Mouse (Mus musculus) adrenal gland, adult 18-20 months (tissue): ENCODE data around the gene Trim11. TPM values are rescaled to one million over a fixed set of nuclear protein-coding genes. Genes with fewer than 3 reads are reported as not detected.

Experiments used
- DNase-seq, 2 experiments: peaks; one replicate each; pipeline ENCODE4 v3.0.0; 2021 to 2022; ENCODE audit warnings: low spot score in 2 of 2
- microRNA-seq, 2 experiments: library from miRNA; unstranded; fragments of <30 nt; microRNA quantifications; one replicate each; pipeline ENCODE4 v1.2.0; 2021; ENCODE audit warnings: borderline number of aligned reads in 2 of 2
- total RNA-seq, 2 experiments: library from RNA; stranded (reverse); gene quantifications; 1 replicate in 1 of 2; 2 replicates in 1 of 2; pipeline ENCODE4 v1.2.3; 2021

Gene Trim11
- total RNA-seq, 2 experiments from 2014 or later = 22.0 to 27.1 TPM

DNA sequence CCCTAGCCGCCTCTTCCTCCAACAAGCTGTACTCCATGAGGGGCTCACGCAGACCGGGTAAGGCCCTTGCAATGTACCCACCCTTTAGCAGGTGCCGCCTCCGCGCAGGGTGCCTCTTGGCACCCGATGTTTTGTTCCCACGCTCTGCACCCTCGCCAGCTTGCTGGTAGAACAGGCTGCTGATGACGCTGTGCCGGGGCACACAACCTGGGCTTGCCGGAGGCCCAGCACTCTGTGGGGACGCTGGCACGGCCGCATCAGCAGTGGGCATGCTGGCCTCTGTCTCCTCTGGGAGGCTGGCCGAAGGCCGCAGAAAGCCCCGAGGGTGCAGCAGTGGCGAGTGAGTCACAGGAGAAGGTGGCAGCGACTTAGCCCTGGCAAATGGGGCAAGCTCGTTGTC lies 22.7 kb downstream of the Trim11 start:
- DNase-seq = no peak

DNA sequence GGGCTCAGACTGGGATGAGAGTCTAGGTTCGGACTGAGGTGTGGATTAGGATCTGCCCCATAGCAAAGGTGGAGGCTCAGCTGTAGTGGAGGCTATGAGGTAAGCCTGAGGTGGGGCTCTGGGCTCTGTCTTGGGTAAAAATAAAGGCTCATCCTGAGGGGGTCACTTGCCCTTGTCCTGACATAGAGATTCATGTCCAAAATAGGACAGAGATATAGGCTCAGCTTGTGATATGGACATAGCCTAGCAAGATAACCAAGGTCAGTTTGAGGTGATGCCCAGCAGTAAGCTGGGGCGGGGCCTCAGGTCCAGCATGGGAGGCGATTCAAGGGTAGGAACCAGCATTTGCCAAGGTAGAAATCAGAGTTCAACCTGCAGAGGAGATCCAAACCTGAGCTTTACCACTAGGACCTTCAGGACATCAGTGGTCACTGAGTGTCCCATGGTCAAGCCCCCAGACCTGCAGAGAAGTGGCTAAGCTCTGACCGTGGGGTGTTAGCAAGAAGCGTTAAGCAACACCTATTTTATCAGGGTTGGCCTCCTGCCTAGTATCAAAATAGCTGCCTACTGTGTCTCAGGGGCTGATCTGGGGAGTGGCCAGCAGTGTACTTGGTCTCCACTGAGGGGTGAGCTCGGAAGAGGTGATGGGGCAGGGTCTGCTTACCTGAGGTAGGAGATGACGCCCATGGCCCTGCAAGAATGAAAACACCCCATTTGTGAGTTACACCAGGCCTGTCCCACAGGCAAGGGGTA lies 24.6 kb downstream of the Trim11 start:
- DNase-seq = no peak

DNA sequence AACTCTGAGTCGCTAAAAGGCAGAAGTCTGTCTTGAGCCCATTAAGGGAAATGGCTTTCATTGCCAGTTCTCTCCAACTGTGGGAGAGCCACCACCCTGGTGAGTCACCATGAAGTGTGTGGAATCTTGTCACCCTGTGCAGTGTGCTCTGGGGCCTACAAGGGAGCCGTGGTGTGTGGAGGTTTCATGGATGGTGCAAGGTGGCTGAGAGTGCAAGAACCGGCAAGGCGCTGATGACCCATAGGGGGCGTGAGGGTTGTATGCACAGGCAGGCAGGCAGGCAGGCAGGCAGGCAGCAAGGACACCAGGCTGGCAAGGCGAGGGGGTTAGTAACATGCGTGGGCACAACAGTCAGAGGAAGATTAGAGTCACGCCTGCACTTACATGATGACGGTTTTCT lies 37.2 kb downstream of the Trim11 start:
- DNase-seq = peak; percentile 57

DNA sequence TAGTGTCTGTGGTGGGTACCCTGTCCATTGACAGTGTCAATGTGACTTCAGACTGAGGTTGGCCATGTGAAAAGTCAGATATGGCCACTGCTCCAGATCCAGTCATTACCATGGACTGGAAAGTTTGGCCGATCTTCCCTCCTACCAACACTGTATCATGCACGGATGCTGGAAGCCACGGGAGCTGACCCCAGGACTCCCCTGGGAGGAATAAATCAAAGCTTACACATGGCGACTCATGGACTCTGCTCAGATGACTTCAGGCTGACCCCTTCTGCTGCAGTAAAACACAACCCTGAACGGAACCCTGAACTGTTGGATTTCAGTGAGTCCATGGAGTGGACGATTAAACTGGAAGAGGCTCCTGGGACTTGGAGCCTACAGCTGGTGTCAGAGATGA lies 48.5 kb downstream of the Trim11 start:
- DNase-seq = no peak

DNA sequence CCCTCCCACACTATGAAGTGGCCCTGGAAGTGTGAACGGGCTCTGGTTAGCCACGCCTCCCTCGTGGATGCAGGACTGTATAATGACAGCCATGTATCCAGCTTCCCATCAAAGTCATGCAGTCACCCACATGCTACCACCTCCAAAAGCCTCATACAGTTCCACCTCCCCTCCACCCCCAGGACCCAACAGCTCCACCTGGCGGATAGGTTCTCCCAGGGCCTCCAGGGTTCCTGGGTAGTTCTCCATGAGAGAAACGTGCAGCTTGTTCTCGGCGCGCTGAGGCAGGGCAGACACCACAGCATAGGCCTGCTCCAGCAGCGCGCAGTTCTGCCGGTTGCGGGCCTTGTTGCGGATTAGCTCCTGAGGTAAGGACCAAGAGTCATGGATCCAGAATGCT lies 51.1 kb downstream of the Trim11 start:
- DNase-seq = no peak

Small RNAs within 50 kb of the gene (microRNA-seq; reads per million reads assigned to microRNA genes)
- 0 reads per million in 2 experiments for gene Gm44313

Other genes with a start within 250 kb of the Trim11 start
- not detected for gene Olfr317, start 238.9 kb upstream of the Trim11 start, total RNA-seq
- not detected for gene Olfr316, start 225.4 kb upstream of the Trim11 start, total RNA-seq
- not detected for gene Olfr315, start 204.9 kb upstream of the Trim11 start, total RNA-seq
- gene Olfr314, start 195.1 kb upstream of the Trim11 start, total RNA-seq = not detected
- 1 to 10 TPM; 2.6 to 3.1 TPM for gene Fam183b, start 176.1 kb upstream of the Trim11 start, total RNA-seq
- gene Olfr313, start 163.1 kb upstream of the Trim11 start, total RNA-seq = not detected
- gene Olfr312, start 148.9 kb upstream of the Trim11 start, total RNA-seq = not detected
- not detected for gene Olfr311, start 138.8 kb upstream of the Trim11 start, total RNA-seq
- 1 to 10 TPM; 4.1 to 5.7 TPM for gene Gm12258, start 130.9 kb upstream of the Trim11 start, total RNA-seq
- gene 2810021J22Rik, start 110.9 kb upstream of the Trim11 start, total RNA-seq = 1 to 10 TPM; 4.0 to 5.9 TPM
- 1 to 10 TPM; 3.3 to 4.1 TPM for gene Zfp39, start 73.9 kb upstream of the Trim11 start, total RNA-seq
- not detected for gene Btnl10, start 60.2 kb upstream of the Trim11 start, total RNA-seq
- gene Rnf187, start 39.2 kb upstream of the Trim11 start, total RNA-seq = 100 to 1,000 TPM; 171 to 177 TPM
- 1 to 10 TPM; 5.8 to 6.0 TPM for gene Hist3h2ba, start 29.2 kb upstream of the Trim11 start, total RNA-seq
- gene Hist3h2a, start 23.4 kb upstream of the Trim11 start, total RNA-seq = 10 to 100 TPM; 13.3 to 17.6 TPM
- under 1 TPM; 0.06 to 0.10 TPM for gene Trim17, start 23.4 kb upstream of the Trim11 start, total RNA-seq
- gene Obscn, start 158.3 kb downstream of the Trim11 start, total RNA-seq = 1 to 10 TPM in 1 of 2 experiments, under 1 TPM in 1; 0.99 to 2.4 TPM
- gene Iba57, start 185.6 kb downstream of the Trim11 start, total RNA-seq = 10 to 100 TPM; 16.3 to 21.7 TPM
- under 1 TPM; 0.48 to 0.60 TPM for gene Gjc2, start 205.1 kb downstream of the Trim11 start, total RNA-seq
- 10 to 100 TPM; 57.3 to 71.5 TPM for gene Guk1, start 214.1 kb downstream of the Trim11 start, total RNA-seq
- gene Mrpl55, start 224.4 kb downstream of the Trim11 start, total RNA-seq = 10 to 100 TPM; 50.6 to 58.9 TPM
- 10 to 100 TPM; 20.4 to 27.1 TPM for gene 2310033P09Rik, start 230.2 kb downstream of the Trim11 start, total RNA-seq